Mouse (Mus musculus) embryonic facial prominence, embryonic 11.5 days (tissue): ENCODE measurements at regions not wholly inside any gene's neighbourhood (a gene's known extent, or its start where the extent isn't known, plus 50 kb on each side); places are given as distances from the start of the nearest gene placed in this dataset.

Experiments used
- ATAC-seq: fragments of 200-750 bp; cut with Nextera tagmentation; replicated peaks from 2 replicates; pipeline ENCODE4 v1.8.0; 2017; ENCODE audit warnings: low read depth; ENCODE audit not compliant: insufficient number of reproducible peaks, low FRiP score, low TSS enrichment
- DNase-seq: peaks from one replicate; pipeline ENCODE4 v3.0.0-alpha.2; 2015; ENCODE audit warnings: low spot score
- H3K27ac ChIP-seq: fragments of 300-500 bp; sonication (generic); replicated peaks from 2 replicates; pipeline ENCODE4 v1.5.1; 2014; ENCODE audit warnings: mild to moderate bottlenecking, low read depth, low read length, control low read depth
- H3K27me3 ChIP-seq: fragments of 300-500 bp; sonication (generic); 2 replicates; pipeline ENCODE4 v1.6.1; 2014; ENCODE audit warnings: mild to moderate bottlenecking, low read length, moderate library complexity, mixed read lengths; ENCODE audit not compliant: control insufficient read depth, insufficient read depth
- H3K36me3 ChIP-seq: fragments of 300-500 bp; sonication (generic); replicated peaks from 2 replicates; pipeline ENCODE4 v1.6.1; 2014; ENCODE audit warnings: low read depth, mild to moderate bottlenecking, low read length, moderate library complexity, mixed read lengths; ENCODE audit not compliant: control insufficient read depth, insufficient read depth
- H3K4me1 ChIP-seq: fragments of 300-500 bp; sonication (generic); 2 replicates; pipeline ENCODE4 v1.6.1; 2014; ENCODE audit warnings: low read length, mixed read lengths; ENCODE audit not compliant: control insufficient read depth, insufficient read depth
- H3K4me2 ChIP-seq: fragments of 300-500 bp; sonication (generic); 2 replicates; pipeline ENCODE4 v1.6.1; 2014; ENCODE audit warnings: low read depth, mild to moderate bottlenecking, control low read depth, low read length, moderate library complexity
- H3K4me3 ChIP-seq: fragments of 300-500 bp; sonication (generic); 2 replicates; pipeline ENCODE4 v1.5.1; 2014; ENCODE audit warnings: low read depth, low read length, control low read depth
- H3K9ac ChIP-seq: fragments of 300-500 bp; sonication (generic); replicated peaks from 2 replicates; pipeline ENCODE4 v1.6.1; 2014; ENCODE audit warnings: mild to moderate bottlenecking, control low read depth, low read length
- H3K9me3 ChIP-seq: fragments of 300-500 bp; sonication (generic); replicated peaks from 2 replicates; pipeline ENCODE4 v1.6.1; 2016; ENCODE audit warnings: mild to moderate bottlenecking, low read length, inconsistent platforms, mixed read lengths; ENCODE audit not compliant: control insufficient read depth
- WGBS: fragments of 180-500 bp; shearing (Covaris S2); extraction: QIAGEN DNeasy Blood & Tissue Kit; methylation state at CpG from one replicate; pipeline ENCODE4 v1.1.7; 2014; 5-methylcytosine and 5-hydroxymethylcytosine counted together

DNA sequence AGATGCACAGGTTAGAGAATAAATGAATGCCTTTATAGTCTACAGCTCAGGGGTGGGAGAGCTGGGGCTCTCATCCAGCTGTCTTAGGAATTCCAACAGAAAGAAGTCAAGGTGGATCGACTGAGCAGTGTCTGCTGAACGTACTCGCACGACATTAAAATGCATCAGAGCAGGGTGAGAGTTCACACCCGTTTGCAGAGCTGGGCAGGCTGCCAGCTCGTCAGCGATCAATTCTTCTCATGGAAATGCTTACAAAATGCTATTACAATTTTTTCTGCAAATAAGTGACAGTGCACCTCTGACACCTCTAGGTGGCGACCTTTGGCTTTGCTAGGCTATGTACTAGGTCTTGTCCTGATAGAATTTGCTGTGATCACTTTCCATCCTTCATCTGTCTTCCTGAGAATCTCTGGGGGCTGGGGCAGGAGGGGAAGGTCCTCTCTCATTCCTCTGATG, 510.0 kb downstream of the Ipmk start:
- ATAC-seq: no peak
- 45% methylated on average over 8 of the region's 8 CpGs for WGBS

DNA sequence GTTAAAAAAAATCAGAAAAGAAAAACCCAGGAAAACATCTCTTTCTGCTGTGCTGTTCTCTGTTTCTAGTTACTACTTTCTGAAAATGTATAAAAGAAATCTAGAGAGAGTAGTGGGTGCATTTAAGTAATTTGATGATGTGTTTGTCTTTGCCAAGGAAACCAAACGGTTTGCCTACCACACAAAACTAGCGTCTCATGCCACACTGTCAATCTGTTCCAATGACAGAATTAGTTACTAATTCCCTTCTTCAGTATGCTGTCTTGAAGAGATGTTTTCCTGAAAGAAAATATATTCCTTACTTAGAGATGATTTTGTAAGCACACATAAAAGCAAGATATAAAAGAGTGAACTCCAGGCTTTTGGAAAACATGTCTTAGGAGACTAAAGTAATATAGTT, 546.2 kb downstream of the Ipmk start:
- DNase-seq (no peak), ATAC-seq (no peak)
- Histone ChIP-seq H3K9ac (no peak overlapping the region), H3K27me3 (no peaks in the 10 kb centered on the region), H3K4me2 (no peak overlapping the region), H3K4me3 (no peak overlapping the region), H3K27ac (no peak overlapping the region), H3K4me1 (no peaks in the 10 kb centered on the region), H3K9me3 (no peaks in the 10 kb centered on the region), H3K36me3 (no peaks in the 10 kb centered on the region)
- WGBS: 62% methylated on average over 2 of the region's 2 CpGs

More for the DNA sequence above, 510.0 kb downstream of the Ipmk start:
- Histone ChIP-seq H3K9ac (no peak overlapping the region), H3K27ac (no peak overlapping the region), H3K9me3 (no peaks in the 10 kb centered on the region), H3K4me2 (no peak overlapping the region), H3K4me3 (no peak overlapping the region), H3K36me3 (no peaks in the 10 kb centered on the region), H3K27me3 (no peaks in the 10 kb centered on the region), H3K4me1 (no peaks in the 10 kb centered on the region)
- DNase-seq: peak; percentile 61

DNA sequence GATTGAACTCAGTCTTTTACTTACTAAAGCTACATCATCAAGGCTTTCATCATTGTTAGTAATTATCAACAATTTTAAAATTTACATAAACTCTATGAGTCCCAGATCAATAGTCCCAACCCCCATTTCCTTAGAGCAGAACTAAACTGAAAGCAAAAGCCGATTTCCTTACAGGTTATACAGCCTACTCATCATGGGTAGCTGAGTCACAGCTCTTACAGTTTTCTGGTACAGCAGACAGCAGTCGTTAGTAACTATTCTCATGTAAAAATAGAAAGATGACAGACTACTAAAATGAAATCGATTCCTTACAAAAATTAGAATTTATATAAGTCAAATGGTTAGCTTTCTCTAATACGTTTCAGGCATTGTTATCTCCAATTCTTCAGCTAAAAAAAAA, 557.5 kb downstream of the Ipmk start:
- Histone ChIP-seq H3K9me3 (no peaks in the 10 kb centered on the region), H3K27me3 (no peaks in the 10 kb centered on the region), H3K4me3 (no peak overlapping the region), H3K9ac (no peak overlapping the region), H3K36me3 (no peaks in the 10 kb centered on the region), H3K4me2 (no peak overlapping the region), H3K4me1 (no peaks in the 10 kb centered on the region), H3K27ac (no peak overlapping the region)
- ATAC-seq (no peak), DNase-seq (no peak)
- 81% methylated on average over 4 of the region's 4 CpGs for WGBS
